Mouse (Mus musculus): ENCODE data around the gene Nmt1. TPM values are rescaled to one million over a fixed set of nuclear protein-coding genes. Genes with fewer than 3 reads are reported as not detected.

The Nmt1 gene
- polyA plus RNA-seq, 1 experiment = 101 TPM

GRCm38 (mm10) chr11:103078131-103078530 is 50.1 kb downstream of the Nmt1 start:
- no peak for TF ChIP-seq EP300 (IDR thresholded peaks at IDR 0.05; ENCODE audit: insufficient read depth, low read depth, low read length)
- TF ChIP-seq POLR2A (IDR thresholded peaks at IDR 0.05; ENCODE audit: insufficient read depth, low read length) = no peak
- no peak for TF ChIP-seq CTCF (IDR thresholded peaks at IDR 0.05; ENCODE audit: low read depth, low read length)
- H3K27ac ChIP-seq (ENCODE audit: insufficient read depth, low read length) = no peak overlapping the region
- H3K4me1 ChIP-seq (ENCODE audit: control insufficient read depth, insufficient read depth, low read length) = peaks cover 5% of the 10 kb centered on the region
- H3K9ac ChIP-seq (ENCODE audit: low read depth, poor library complexity, severe bottlenecking) = no peak overlapping the region
- H3K4me3 ChIP-seq (ENCODE audit: low read depth, low read length) = no peak overlapping the region
- no peaks in the 10 kb centered on the region for H3K27me3 ChIP-seq (ENCODE audit: control insufficient read depth, insufficient read depth, low read length, poor library complexity, severe bottlenecking)
- H3K36me3 ChIP-seq (ENCODE audit: control insufficient read depth, insufficient read depth, low read length, poor library complexity, severe bottlenecking) = no peaks in the 10 kb centered on the region
- H3K9me3 ChIP-seq (replicated peaks; ENCODE audit: control insufficient read depth, insufficient read depth, low read length, poor library complexity, severe bottlenecking) = no peaks in the 10 kb centered on the region

DNA sequence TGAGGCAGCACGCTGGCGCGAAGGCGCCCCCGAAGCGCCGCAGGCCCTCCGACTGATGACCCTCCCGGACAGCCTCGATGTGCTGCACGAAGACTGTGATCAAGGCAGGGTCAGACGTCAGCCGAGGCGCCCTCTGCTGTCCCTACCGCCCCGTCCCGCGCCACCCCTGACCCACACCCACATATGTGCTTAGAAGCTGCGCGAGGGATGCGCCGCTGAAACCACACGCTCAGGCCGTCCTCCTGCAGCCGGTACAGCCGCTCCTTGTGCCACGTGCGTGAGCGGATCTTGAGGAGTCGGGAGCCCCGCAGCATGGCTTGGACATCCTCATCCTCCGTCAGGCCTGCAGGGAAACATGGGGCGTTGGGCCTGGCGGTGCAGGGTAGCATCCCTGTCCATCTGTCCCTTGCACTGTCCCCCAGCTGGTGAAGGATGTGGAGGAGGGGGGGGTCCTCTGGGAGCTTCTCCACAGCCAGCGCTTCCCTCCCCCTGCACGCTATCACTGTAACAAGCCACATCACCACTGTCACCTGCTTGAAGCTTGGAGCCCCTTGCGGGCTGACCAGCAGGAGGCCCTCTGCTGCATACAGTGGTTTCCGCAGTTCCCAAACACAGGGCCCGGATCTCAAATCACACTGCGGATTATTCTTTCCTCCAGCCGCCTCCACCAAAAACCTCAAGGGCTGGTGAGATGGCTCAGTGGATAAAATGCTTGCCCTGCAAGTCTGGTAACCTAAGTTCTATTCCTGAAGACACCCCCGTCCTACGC is 52.5 kb downstream of the Nmt1 start:
- Histone ChIP-seq H3K9me3 (replicated peaks; ENCODE audit: control insufficient read depth, insufficient read depth, low read length, poor library complexity, severe bottlenecking) (no peaks in the 10 kb centered on the region), H3K36me3 (ENCODE audit: control insufficient read depth, insufficient read depth, low read length, poor library complexity, severe bottlenecking) (no peaks in the 10 kb centered on the region), H3K27ac (ENCODE audit: insufficient read depth, low read length) (no peak overlapping the region), H3K4me1 (ENCODE audit: control insufficient read depth, insufficient read depth, low read length) (no peaks in the 10 kb centered on the region), H3K4me3 (ENCODE audit: low read depth, low read length) (peak overlapping the region; percentile 54), H3K27me3 (ENCODE audit: control insufficient read depth, insufficient read depth, low read length, poor library complexity, severe bottlenecking) (no peaks in the 10 kb centered on the region), H3K9ac (ENCODE audit: low read depth, poor library complexity, severe bottlenecking) (peak overlapping the region; percentile 3)
- TF ChIP-seq POLR2A (IDR thresholded peaks at IDR 0.05; ENCODE audit: insufficient read depth, low read length) (no peak), CTCF (IDR thresholded peaks at IDR 0.05; ENCODE audit: low read depth, low read length) (peak; percentile 57)

- no peaks in the 10 kb centered on the region for H3K27me3 ChIP-seq (ENCODE audit: control insufficient read depth, insufficient read depth, low read length, poor library complexity, severe bottlenecking)
- no peaks in the 10 kb centered on the region for H3K4me1 ChIP-seq (ENCODE audit: control insufficient read depth, insufficient read depth, low read length)
- no peaks in the 10 kb centered on the region for H3K36me3 ChIP-seq (ENCODE audit: control insufficient read depth, insufficient read depth, low read length, poor library complexity, severe bottlenecking)
- no peak overlapping the region for H3K27ac ChIP-seq (ENCODE audit: insufficient read depth, low read length)
- H3K4me3 ChIP-seq (ENCODE audit: low read depth, low read length) = no peak overlapping the region
- H3K9ac ChIP-seq (ENCODE audit: low read depth, poor library complexity, severe bottlenecking) = no peak overlapping the region
- no peaks in the 10 kb centered on the region for H3K9me3 ChIP-seq (replicated peaks; ENCODE audit: control insufficient read depth, insufficient read depth, low read length, poor library complexity, severe bottlenecking)
- TF ChIP-seq CTCF (IDR thresholded peaks at IDR 0.05; ENCODE audit: low read depth, low read length) (no peak), POLR2A (IDR thresholded peaks at IDR 0.05; ENCODE audit: insufficient read depth, low read length) (no peak), EP300 (IDR thresholded peaks at IDR 0.05; ENCODE audit: insufficient read depth, low read depth, low read length) (no peak)
Measured at GRCm38 (mm10) chr11:103081631-103082030, 53.6 kb downstream of the Nmt1 start.

DNA sequence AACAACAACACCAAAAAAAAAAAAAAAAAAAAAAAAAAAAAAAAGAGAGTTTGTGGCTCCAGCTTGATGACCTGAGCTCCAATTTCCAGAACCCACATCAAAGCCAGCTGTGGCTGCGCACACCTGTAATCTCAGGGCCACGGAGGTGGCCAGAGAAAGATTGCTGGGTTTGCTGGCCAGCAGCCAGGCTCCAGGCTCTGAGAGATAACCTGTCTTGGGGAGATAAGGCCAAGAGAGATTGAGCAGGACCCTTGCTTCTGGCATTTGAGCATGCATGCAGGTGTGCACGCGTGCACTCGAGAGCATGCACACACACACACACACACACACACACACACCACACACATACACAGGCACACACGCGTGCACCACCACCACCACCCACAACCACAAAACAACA is 65.3 kb downstream of the Nmt1 start:
- Histone ChIP-seq H3K4me1 (ENCODE audit: control insufficient read depth, insufficient read depth, low read length) (peaks cover 12% of the 10 kb centered on the region), H3K9ac (ENCODE audit: low read depth, poor library complexity, severe bottlenecking) (no peak overlapping the region), H3K27me3 (ENCODE audit: control insufficient read depth, insufficient read depth, low read length, poor library complexity, severe bottlenecking) (no peaks in the 10 kb centered on the region), H3K36me3 (ENCODE audit: control insufficient read depth, insufficient read depth, low read length, poor library complexity, severe bottlenecking) (no peaks in the 10 kb centered on the region), H3K4me3 (ENCODE audit: low read depth, low read length) (no peak overlapping the region), H3K9me3 (replicated peaks; ENCODE audit: control insufficient read depth, insufficient read depth, low read length, poor library complexity, severe bottlenecking) (no peaks in the 10 kb centered on the region), H3K27ac (ENCODE audit: insufficient read depth, low read length) (no peak overlapping the region)
- no peak for TF ChIP-seq CTCF (IDR thresholded peaks at IDR 0.05; ENCODE audit: low read depth, low read length)
- TF ChIP-seq POLR2A (IDR thresholded peaks at IDR 0.05; ENCODE audit: insufficient read depth, low read length) = no peak

GRCm38 (mm10) chr11:103093862-103094833 is 66.2 kb downstream of the Nmt1 start:
- Histone ChIP-seq H3K36me3 (ENCODE audit: control insufficient read depth, insufficient read depth, low read length, poor library complexity, severe bottlenecking) (no peaks in the 10 kb centered on the region), H3K4me3 (ENCODE audit: low read depth, low read length) (no peak overlapping the region), H3K9ac (ENCODE audit: low read depth, poor library complexity, severe bottlenecking) (peak overlapping the region; percentile 30), H3K9me3 (replicated peaks; ENCODE audit: control insufficient read depth, insufficient read depth, low read length, poor library complexity, severe bottlenecking) (no peaks in the 10 kb centered on the region), H3K4me1 (ENCODE audit: control insufficient read depth, insufficient read depth, low read length) (peaks cover 12% of the 10 kb centered on the region), H3K27me3 (ENCODE audit: control insufficient read depth, insufficient read depth, low read length, poor library complexity, severe bottlenecking) (no peaks in the 10 kb centered on the region), H3K27ac (ENCODE audit: insufficient read depth, low read length) (peak overlapping the region; percentile 74)
- TF ChIP-seq CTCF (IDR thresholded peaks at IDR 0.05; ENCODE audit: low read depth, low read length) (no peak), POLR2A (IDR thresholded peaks at IDR 0.05; ENCODE audit: insufficient read depth, low read length) (no peak), EP300 (IDR thresholded peaks at IDR 0.05; ENCODE audit: insufficient read depth, low read depth, low read length) (peak; percentile 65; the same call in 1 of the 2 replicates)

Data from ES-Bruce4 (cell line).